Mouse (Mus musculus): ENCODE measurements around the gene Col25a1. TPM values are rescaled to one million over a fixed set of nuclear protein-coding genes. Genes with fewer than 3 reads are reported as not detected.
A peak's percentile ranks its signal among the peaks of the same experiment; 100 is the strongest.

The Col25a1 gene
- total RNA-seq (2021): under 1 TPM; 0.53 to 0.91 TPM
- long read RNA-seq, experiment 1: 0 reads
- long read RNA-seq, experiment 2, partial matches to known transcripts: 0 of 2 reads
- long read RNA-seq, experiment 2, other reads (novel, unspliced or antisense): 2 of 2 reads

DNA sequence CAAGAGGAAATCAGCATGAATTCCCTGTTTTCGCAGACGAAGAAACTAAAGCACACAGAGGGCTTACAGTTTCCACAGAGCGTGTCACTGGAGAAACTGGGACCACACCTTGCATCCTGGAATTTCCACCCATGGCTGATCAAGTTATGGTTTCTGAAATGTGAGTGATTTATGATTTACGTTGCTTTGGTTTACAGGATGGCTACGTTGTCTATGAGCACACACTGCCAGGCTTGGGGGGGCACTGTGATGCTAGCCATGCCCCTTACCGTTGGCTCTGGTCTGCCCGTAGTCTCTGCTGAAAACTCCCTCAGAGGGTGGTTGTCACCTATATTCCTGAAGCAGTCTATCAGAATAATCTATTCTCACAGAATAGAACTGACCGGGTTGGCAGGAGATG, at the start of gene Col25a1:
TSS of gene Col25a1 (plus strand) at position 301 of the 400 bp plus-strand sequence.
- intact Hi-C loops (cut with DNase I; ENCODE audit: low total_unique reads): no loop called here
- DNase-seq: no peak

DNA sequence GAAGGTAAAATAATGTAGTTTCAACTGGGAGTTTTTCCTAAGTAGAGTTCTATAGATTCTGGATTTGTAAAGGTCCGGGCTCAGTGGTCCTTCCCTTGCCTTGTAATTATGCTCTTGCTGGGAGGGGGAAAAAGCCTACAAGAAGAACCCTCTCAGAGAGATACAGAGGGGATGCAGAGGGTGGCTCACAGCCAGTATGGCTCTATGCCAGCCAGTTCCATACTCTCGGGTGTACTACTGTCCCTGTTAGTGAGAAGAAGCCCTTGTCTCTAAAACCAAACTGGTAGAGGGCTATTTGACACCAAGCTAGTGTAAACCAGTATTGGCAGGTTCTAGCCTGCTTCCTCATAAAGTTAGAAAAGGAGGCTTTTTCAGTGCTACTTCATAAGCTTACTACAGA, 48.0 kb upstream of the Col25a1 start:
- intact Hi-C loops (cut with DNase I; ENCODE audit: low total_unique reads): no loop called here
- no peak for DNase-seq

DNA sequence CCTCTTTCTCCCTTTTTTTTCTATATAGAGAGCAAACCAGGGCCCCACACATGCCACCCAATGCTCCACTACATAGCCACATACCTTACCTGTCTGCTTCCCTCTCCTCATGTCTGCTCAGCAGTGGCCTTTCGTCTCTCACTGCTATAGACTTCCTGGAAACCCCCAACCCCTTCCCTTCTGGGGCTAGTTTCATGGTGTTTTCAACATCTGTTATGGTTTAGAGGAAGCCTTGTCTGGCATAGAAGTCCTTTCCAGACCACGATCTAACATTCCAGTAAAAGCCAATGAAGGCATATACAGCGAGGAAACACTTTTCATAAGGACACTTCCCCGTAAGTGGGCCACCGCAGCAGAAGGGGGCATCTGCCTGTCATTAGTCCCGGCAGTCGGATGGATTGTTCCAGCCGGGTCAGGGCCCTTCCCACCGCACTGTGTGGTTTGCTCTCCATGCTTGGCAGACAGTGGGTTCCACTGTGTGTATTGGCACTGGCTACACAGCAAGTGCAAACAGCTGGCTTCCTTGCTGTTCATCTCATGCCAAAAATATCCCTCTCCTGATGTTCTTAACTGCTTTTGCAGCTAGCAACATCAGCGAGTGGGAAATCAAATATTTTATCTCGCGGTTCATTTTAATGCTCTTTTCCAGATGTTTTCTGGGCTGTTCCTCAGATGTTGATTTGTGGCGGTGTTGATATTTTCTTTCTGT, 44.8 kb upstream of the Col25a1 start:
- peak; percentile 57 for DNase-seq
- intact Hi-C loops (cut with DNase I; ENCODE audit: low total_unique reads): no loop called here

DNA sequence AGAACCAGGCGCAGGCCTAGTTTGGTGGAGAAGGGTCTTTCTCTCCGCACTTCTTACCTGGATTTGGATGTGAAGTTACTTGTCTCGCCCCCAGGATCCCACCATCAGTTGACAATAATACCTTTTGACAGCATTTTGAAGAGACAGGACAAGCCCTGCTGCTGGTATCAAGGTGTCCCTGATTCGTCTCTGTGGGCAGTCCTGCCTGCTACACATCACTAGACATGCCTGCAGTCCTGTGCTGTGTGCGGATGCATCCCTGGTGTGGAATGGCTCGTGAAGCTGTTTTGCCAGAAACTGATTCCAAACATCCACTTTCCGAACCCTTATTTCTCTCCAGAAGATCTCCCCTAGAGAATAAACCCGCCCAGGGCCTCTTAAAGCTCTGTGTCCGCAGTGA, 43.8 kb upstream of the Col25a1 start:
- intact Hi-C loops (cut with DNase I; ENCODE audit: low total_unique reads): no loop called here

DNA sequence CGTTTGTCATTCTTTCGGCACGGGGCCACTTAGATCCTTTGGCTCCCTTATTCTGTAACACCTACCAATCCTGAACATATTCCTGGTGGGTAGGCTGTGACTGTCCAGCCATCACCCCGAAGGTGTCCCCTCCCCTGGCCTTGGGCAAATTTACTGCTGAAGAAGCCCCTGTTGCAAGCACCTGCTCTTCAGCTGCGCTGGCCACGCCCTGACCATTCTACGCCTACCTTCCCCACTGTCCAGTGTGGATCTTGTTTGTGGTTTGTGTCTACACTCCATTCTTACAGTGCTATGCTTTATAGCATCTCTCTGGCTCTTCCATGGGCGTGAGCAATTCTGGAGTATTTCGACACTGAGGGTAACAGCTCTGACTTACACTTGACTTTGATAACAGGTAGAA, 42.6 kb upstream of the Col25a1 start:
- DNase-seq: no peak
- intact Hi-C loops (cut with DNase I; ENCODE audit: low total_unique reads): no loop called here

More for the DNA sequence above, 43.8 kb upstream of the Col25a1 start:
- DNase-seq: no peak

DNA sequence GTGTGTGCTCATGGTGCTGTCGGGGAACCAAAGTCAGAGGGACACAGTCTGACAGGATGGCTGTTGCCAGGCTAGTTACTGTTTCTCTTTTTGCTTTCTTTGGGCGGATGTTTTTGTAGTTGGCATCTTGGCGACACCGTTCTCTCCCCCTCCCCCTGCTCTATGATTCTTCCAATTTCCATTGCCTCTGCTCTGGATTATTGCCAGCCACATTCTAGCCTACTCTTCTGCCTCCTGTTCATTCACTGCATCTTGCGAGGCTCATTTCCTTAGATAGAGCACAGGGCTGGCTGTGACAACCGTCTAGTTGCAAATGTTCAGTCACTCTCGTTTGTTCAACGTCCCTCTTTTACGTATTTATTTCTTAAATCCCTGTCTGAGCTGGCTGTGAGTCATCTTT, 40.8 kb upstream of the Col25a1 start:
- no peak for DNase-seq
- intact Hi-C loops (cut with DNase I; ENCODE audit: low total_unique reads): loop anchor here (5.0 kb wide), 2 partner anchors 482 to 602 kb away; no protein-coding TSS in a partner anchor

DNA sequence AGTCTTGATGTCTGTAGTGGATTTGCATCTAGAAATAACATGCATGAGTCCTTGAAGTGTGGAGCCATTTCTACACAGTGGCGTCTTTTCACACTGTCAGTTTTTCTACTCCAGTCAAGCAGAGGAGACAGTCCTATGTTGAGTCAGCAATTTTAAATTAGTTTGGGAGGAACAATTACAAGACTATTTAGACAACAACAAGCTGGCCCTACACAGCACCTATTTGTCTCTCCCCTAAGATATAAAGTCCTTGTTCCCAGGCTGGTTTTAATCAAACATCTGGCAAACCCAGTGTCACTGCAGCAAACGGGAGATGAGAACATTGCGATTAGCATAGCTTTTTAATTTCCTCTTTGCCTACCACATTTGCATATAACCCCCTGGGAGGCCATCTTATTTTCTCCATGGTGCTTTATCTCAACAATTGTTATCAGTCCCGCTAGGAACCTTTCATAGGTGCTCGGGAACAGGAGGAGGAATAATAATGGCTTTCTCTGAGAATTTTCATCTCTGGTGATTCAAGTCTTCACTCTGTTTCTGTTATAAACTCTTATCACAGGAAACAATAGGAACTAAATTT, 37.1 kb upstream of the Col25a1 start:
- intact Hi-C loops (cut with DNase I; ENCODE audit: low total_unique reads): loop anchor here (5.0 kb wide), 2 partner anchors 478 to 598 kb away; no protein-coding TSS in a partner anchor
- DNase-seq: no peak

DNA sequence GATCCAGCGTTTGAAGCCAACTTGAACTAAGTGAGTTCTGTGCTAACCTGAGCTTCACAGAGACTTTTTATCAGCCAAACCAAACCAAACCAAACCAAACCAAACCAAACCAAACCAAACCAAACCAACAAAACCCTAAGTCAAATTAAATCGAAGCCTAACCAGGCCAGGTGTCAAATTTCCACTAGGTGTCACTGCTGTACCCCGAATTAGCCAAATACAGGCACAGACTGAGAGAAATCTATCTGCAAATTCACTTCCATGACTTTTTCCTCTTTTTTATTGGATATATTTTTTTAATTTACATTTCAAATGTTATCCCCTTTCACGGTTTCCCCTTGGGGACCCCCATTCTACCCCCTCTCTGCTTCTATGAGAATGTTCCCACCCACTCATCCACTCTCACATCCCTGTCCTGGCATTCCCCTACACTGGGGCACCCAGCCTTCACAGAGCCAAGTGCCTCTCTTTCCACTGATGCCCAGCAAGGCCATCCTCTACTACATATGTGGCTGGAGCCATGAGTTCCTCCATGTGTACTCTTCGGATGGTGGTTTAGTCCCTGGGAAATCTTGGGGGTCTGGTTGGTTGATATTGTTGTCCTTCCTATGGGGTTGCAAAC, 36.0 kb upstream of the Col25a1 start:
- no peak for DNase-seq
- intact Hi-C loops (cut with DNase I; ENCODE audit: low total_unique reads): no loop called here

DNA sequence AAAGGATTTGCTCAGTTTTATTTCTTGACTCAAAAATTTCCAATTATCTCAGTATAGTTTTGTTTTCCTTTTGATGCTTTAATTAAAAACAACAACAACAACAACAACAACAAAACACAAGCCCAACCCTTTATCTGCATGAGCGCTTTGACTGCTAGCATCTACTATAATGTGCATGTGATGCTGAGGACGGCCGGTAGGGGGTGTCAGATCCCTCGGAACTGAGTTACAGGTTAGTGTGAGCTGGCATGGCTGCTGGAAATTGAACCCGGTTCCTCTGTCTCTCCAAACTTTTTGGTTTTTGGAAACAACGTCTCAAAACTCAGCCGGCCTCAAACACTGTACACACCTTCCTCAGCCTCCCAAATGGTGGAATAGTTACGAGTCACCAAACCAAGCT, 27.8 kb upstream of the Col25a1 start:
- intact Hi-C loops (cut with DNase I; ENCODE audit: low total_unique reads): no loop called here
- DNase-seq: no peak

DNA sequence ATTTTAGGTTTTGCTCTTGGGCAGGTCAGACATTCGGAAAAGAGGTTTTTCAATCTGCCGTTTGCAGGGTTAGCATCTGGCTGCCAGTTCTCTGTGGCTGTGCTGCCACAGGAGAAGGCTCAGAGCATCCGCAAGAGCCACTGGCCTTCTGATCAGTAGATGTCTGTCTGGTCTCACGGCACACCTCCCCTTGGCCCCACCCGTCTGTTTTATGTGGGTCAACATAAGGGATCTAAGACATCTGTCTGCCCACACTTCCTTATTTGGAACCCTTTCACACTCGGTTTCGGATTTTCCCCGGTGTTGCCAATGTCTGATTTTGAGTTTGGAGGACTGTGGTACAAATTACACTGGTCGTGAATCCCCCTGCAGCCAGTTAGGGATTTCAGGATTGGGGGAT, 26.8 kb upstream of the Col25a1 start:
- no peak for DNase-seq
- intact Hi-C loops (cut with DNase I; ENCODE audit: low total_unique reads): no loop called here

DNA sequence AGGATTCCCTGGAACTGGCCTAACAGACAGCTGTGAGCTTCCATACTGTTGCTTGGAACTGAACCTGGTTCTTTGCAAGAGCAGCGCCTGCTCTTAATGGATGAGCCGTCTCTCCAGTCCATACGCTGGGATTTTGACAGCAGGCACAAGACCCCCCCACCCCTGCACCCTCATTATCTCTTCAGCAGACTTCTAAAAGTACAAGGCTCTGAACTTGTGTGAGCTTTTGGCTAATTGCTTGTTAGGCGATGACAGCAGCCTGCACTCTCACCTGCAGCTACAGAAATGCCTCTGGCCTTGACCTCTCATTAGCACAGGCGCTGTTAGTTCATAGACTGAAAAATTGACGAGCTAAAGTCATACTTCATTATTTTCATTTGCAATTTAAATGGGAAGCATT, 14.4 kb upstream of the Col25a1 start:
- DNase-seq: no peak
- intact Hi-C loops (cut with DNase I; ENCODE audit: low total_unique reads): no loop called here

DNA sequence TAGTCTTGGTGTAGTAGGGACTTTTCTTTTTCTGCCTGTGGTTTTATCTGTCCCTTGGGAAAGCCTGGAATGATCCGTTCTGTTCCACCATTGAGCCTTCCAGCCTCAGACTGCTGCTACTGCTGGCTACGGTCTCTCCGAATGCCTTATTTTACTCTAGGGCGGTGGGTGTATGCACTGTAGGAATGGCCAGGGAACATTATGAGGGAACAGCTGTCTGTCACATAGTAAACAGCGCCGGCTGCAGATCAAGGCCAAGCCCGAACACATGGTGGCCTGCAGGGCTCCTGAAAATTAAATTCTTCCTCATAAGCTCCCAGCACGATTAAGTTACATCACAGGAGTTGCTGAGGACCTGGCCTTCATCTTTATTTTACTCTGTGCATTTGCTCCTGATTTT, 3.5 kb upstream of the Col25a1 start:
- intact Hi-C loops (cut with DNase I; ENCODE audit: low total_unique reads): no loop called here
- DNase-seq: no peak

DNA sequence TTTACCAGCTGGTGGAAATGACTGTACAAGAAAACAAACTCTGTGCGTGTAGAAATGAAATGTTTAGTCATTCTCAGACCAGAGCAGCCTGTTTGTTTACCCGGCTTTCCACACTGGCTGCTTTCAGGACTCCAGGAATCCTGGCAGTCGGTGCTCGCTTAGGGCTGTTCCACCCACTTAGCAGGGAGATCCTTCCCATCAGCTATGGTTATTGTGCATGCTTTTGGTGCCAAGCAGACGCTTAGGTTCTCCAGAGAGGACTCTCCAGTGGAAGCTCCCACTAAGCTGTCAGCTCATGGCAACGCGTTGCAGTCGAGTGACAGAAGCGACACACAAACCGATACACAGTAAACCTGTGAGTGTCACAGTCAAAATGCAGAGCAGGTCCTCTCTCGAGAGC, 2.7 kb upstream of the Col25a1 start:
- intact Hi-C loops (cut with DNase I; ENCODE audit: low total_unique reads): no loop called here
- peak; percentile 14 for DNase-seq

DNA sequence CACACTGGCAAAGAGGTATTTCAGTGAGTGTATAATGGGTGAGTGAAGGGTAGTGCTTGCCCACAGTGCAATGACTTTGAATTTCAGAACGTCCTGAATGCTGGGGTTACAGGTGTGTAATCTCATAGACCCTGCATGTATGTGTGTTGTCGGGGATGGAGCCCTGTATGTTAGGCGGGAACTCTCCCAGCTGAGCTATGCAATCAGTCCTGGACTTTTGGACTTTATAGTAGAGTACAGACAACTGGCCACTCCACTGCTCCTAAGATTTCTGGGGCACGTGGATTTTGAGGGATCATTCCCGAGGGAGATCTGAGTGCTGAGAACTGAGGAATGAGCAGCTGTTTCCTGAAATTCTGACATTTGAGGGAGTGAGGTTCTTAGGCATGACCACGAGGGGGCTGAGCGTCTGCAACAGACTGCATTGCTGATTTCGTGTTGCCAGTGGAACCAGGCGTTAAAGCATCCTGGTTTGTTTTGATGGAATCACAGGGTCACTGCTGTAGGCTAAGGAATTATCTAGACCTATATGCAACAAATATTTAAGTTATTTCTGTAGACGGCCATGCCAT, 1.6 kb upstream of the Col25a1 start:
- intact Hi-C loops (cut with DNase I; ENCODE audit: low total_unique reads): no loop called here
- DNase-seq: no peak

DNA sequence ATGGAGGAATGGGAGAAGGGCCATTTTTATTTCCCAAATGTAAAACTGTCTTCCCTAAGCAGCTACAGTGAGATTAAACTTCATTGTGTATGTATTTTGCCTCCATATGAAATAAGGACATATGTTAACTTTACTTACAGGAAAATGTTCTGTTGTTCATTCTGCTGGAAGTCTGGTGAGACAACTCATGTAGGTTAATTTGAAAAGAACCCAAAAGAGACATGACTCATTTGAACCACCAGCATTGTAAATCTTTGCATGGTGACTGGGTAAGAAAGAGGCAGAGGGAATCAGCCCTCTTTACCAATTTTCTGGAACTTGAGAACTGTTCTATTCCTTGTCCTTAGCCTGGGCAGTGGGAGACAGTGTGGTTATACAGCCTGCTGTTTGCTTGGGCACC, 5.9 kb downstream of the Col25a1 start:
- no peak for DNase-seq
- intact Hi-C loops (cut with DNase I; ENCODE audit: low total_unique reads): no loop called here

DNA sequence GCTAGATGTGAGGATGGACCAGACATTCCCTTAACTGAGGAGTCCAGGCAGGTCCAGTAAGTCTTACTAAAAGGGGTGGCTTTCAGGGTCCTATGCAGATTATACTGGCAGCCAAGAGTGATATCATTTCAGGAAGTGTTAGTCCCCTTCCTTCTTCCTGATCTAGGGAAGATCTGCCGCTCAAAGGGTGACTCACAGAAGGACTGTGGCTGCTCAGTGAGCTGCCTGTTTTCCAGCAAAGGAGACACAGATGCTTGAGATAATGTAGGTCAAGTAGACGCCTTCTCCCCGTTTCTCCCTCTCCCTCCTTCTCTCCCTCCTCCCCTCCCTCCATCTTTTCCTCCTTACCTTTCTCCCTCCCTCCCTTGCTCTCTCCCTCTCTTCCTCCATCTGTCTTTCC, 6.3 kb downstream of the Col25a1 start:
- no peak for DNase-seq
- intact Hi-C loops (cut with DNase I; ENCODE audit: low total_unique reads): no loop called here

DNA sequence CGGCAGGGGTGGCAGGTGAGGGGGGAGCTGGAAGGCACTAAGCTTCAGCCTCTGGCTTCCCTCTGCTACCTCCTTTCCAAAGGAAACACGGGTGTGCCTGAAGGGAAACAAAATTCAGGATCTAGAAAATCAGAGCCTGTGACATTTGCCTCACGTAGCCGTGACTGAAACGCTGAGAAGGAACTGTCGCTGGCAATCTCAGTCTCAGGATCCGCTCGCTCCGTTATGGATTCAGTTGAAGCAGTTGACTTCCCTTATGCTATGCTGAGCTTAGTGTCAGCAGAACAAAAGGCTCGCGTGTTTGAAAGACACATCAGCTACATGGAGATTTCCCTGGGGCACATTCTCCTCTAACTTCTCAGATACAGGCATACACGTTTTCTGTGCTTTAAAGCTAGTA, 14.6 kb downstream of the Col25a1 start:
- DNase-seq: no peak
- intact Hi-C loops (cut with DNase I; ENCODE audit: low total_unique reads): no loop called here

DNA sequence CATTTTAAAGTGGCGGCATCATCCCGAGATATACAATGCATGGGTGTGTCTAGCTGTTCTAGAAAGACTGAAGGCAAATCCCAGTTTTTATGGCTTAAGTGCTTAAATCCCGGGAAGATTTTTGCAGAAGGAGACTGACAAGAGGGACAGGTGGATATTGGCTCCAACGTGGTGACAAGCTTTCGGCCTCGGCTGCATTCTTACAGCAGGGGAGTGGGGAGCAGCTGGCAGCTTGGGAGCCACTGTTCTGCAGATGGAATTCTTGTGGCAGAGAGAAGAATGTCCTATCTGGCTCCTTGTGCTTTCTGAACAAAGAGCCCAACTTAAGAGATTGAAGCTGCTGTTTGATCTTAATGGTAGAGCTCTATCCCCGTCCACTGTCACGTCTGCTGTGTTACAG, 16.5 kb downstream of the Col25a1 start:
- intact Hi-C loops (cut with DNase I; ENCODE audit: low total_unique reads): no loop called here
- no peak for DNase-seq

DNA sequence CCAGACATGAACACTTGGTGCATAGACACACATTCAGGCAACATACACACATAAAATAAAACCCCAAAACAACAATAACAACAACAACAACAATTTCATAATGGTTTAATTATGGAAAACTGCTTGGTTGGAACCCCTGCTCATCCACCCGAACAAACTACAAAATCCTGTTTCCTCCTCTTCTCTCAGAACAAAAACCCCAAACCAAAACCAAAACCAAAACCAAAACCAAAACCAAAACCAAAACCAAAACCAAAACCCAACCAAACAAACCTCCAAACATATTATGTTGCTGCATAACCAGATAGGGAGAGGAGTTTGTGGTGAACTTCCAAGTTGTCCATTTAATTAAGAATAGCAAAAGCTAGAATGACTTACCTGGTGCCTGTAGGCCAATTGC, 17.9 kb downstream of the Col25a1 start:
- DNase-seq: no peak

DNA sequence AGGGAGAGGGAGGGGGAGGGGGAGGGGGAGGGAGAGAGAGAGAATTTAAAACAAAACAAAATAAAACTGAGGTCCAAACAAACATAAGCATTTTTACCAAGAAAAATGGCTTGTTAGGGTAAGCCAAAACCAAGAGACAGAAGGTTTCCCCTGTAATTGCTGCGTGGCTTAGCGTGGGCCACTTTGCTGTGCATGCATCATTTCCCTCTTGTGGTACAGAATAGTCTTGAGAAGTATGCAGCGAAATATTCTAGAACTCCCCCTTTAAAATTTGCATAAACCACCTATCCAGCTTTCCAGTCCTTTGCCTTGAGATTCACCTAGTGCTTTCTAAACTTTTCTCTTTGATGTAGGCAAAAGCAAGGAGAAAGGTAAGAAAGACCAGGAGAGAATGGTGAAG, 21.8 kb downstream of the Col25a1 start:
- intact Hi-C loops (cut with DNase I; ENCODE audit: low total_unique reads): no loop called here
- no peak for DNase-seq

More for the DNA sequence above, 17.9 kb downstream of the Col25a1 start:
- intact Hi-C loops (cut with DNase I; ENCODE audit: low total_unique reads): no loop called here

DNA sequence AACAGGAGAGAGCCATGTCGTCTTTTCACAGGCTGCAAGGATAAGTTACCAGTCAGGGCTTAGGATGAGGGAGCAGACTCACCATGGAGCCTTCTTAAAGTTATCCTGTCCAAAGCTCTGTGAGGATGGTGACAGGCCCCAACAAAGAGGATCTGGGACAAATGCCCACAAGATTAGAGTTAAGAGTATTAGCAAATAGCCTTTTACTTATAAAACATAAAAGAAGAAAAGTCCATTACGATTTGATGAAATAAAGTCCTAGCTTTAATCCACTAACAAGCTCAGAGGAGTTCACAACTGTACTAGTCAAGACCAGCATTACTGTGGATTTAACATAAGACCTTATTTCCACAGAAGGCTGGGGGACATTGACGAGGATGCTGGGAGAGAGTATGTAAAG, 26.2 kb downstream of the Col25a1 start:
- intact Hi-C loops (cut with DNase I; ENCODE audit: low total_unique reads): no loop called here
- DNase-seq: no peak
